Mouse (Mus musculus) gastrocnemius, adult 2 months (tissue): Measurements from ENCODE around the gene Gpr1. TPM values are rescaled to one million over a fixed set of nuclear protein-coding genes. Genes with fewer than 3 reads are reported as not detected.
A peak's percentile ranks its signal among the peaks of the same experiment; 100 is the strongest.

Experiments used
- DNase-seq: peaks from one replicate; pipeline ENCODE4 v3.0.0; 2022
- H3K27ac ChIP-seq: fragments of 200-600 bp; 2 replicates; pipeline ENCODE4 v1.8.1; 2022; ENCODE audit warnings: mild to moderate bottlenecking
- H3K4me3 ChIP-seq: fragments of 200-600 bp; 2 replicates; pipeline ENCODE4 v1.8.1; 2022; ENCODE audit warnings: mild to moderate bottlenecking, moderate library complexity
- CTCF ChIP-seq: fragments of 200-600 bp; IDR thresholded peaks from 2 replicates; pipeline ENCODE4 v1.8.1; 2022; ENCODE audit warnings: antibody characterized with exemption, mild to moderate bottlenecking, moderate library complexity
- intact Hi-C: fragments of 180-260 bp; cut with DNase I; formaldehyde crosslinking; loops from one replicate; pipeline ENCODE4 v1.15.1; 2025
- long read RNA-seq, 2 experiments: library from polyadenylated mRNA; stranded (forward); transcript quantifications; one replicate each; pipeline ENCODE4 v2.0.0; 2021
- total RNA-seq, 2 experiments: library from RNA; stranded (reverse); gene quantifications; 2 replicates each; pipeline ENCODE4 v1.2.3; 2021

The Gpr1 gene
- under 1 TPM; 0.56 to 0.64 TPM for total RNA-seq
- long read RNA-seq, experiment 1 = 0 reads
- long read RNA-seq, experiment 2 = 0 reads

DNA sequence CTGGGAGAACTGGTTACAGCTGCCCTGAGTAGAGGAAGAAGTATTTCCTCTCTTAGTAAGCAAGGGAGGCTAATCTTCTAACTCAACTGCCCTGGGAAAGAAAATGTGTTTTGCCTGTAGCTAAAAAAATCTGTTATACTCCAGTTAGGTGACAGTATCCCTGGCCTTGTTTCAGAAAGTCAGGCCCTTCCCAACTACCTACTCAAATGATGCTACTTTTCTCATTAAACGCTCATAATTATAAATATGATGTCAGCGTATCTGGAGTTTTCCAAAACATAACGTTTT, at the start of gene Gpr1:
Gene Gpr1, minus strand, starts transcription at position 273 of the 288 bp plus-strand sequence.
- intact Hi-C loops = no loop called here
- Histone ChIP-seq H3K27ac (peak within 1 kb of the TSS; percentile 74), H3K4me3 (peak within 1 kb of the TSS; percentile 45)
- TF ChIP-seq CTCF = no peak
- no peak for DNase-seq

- Histone ChIP-seq H3K4me3 (no peak overlapping the region), H3K27ac (no peak overlapping the region)
- no peak for TF ChIP-seq CTCF
- no peak for DNase-seq
- intact Hi-C loops = no loop called here
Observed at GRCm38 (mm10) chr1:63263671-63264070, 49.3 kb upstream of the Gpr1 start.

DNA sequence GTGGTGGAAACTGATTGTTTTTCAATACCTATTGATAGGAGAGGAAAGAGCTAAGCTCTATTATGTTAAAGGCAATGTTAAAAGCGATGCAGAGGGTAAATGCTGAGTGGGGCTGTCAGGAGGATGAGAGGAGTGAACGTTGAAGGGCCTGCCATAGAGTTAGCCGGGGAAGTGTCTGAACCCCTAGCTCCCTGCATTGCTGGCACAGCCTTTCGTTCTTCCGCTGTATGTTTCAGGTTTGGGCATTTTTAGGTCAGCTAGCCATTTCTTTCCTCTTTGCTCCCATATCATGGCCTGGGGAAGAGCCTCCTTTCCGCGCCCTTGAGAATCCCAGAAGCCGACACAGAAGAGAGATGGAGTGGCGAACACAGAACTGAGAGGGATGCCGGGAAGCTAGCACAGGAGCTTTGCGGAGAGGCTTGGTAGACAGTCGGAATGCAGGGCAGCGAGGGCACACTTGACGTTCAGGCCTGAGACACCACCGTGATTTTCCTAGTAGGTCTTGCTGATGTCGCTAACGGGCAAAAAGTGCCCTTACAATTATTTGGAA, 46.8 kb upstream of the Gpr1 start:
- no peak overlapping the region for H3K27ac ChIP-seq
- intact Hi-C loops = no loop called here
- no peak for TF ChIP-seq CTCF
- H3K4me3 ChIP-seq = no peak overlapping the region
- DNase-seq = no peak

GRCm38 (mm10) chr1:63260742-63261033, 46.3 kb upstream of the Gpr1 start:
- no peak for TF ChIP-seq CTCF
- intact Hi-C loops = no loop called here
- Histone ChIP-seq H3K4me3 (no peak overlapping the region), H3K27ac (no peak overlapping the region)
- no peak for DNase-seq

DNA sequence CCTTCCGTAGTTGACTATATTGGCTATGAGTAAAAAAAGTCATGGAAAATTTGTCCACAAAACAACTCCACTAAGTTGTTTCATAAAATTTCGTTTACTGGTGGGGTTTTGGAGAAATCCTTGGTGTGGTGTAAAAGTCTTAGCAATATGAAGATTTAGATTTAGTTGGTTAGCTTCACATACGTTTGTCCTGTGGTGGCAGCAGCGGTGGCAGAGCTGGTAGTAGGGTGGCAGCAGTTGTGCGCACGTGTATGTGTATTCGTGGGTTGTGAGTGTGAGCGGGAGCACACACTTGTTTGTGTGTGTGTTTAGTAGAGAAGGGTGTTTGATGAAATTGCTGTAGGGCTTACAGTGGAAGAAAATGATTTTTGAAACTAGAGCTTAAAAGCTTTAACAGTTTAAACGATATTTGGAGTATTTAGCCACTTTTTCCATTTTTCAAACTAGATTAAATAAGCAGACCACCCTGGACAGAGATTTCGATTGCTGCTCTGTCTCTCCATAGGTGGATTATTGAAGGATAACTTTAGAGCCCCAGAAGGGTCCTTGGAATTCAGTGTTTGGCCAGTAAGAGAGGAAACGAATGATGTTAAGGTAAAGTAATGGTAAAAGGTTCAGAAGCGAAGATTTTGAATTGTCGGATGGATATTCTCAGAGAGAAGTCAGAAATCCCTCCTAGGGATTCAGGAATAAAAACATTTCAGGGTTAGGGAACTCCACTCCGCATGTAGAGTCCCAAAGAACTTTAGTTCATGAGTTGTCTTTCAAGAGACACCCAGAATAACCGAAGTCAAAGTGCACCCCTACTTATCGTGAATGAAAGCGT, 45.8 kb upstream of the Gpr1 start:
- no peak for TF ChIP-seq CTCF
- no peak for DNase-seq
- no peak overlapping the region for H3K4me3 ChIP-seq
- no peak overlapping the region for H3K27ac ChIP-seq
- intact Hi-C loops = no loop called here

DNA sequence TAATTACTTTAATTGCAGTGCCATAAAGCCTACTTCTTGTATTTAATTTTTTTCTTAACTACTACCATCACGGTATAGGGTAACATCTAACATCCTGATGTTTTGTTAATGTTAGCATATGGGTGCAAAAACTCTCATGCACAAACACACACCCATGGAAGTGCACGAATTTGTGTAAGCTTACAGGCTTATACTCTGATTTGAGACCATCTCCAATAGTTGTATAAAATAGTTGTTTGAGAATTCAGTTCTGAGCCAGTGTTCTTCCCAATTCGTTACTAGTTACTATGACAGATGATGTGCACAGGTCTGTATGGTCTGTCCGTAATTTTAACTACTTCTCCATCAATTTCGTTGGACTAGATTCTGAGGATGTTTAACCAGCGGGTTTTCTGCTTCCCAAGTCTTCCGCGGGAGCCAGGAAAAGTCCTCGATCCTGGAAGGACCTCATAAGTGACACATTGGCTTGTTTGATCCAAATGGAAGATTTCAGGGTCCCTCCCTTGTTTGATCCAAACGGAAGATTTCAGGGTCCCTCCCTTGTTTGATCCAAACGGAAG, 45.0 kb upstream of the Gpr1 start:
- TF ChIP-seq CTCF = no peak
- no peak for DNase-seq
- Histone ChIP-seq H3K27ac (no peak overlapping the region), H3K4me3 (no peak overlapping the region)
- intact Hi-C loops = no loop called here

DNA sequence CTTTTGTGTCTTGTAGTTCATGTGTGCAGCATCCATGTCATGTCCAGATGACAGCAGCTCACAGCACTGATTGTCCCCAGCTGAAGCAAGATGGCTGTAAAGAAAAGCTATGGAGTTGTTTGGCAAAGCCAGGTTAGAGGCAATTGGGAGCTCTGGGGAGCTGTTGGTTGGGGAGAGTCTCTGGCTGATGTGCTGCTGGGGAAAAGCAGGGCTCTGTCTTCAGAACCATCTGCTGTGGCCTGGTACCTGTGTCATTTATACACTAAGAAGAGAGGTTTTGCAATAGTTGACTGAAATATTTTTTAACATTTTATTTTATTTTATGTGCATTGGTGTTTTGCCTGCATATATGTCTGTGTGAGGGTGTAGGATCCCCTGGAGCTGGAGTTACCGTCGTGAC, 44.2 kb upstream of the Gpr1 start:
- no peak overlapping the region for H3K27ac ChIP-seq
- intact Hi-C loops = no loop called here
- no peak for DNase-seq
- no peak overlapping the region for H3K4me3 ChIP-seq
- TF ChIP-seq CTCF = no peak

DNA sequence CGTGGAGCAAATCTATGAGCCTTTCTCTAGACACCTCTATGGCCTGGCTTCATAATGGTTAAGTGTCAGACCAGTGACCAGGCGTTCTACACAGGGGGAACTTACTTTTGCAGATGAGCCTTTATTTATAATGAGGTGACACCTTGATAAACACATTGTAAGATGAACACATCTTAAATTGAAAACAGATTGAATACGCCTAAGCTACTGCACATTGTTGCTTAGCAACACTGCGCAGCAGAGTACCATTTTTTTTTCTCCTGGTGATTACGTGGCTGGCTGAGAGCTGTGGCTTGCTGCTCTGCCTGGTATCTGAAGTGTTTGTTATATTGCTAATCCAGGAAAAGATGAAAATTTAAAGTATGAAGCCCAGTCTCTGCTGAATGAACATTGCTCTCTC, 41.7 kb upstream of the Gpr1 start:
- no peak for TF ChIP-seq CTCF
- Histone ChIP-seq H3K27ac (no peak overlapping the region), H3K4me3 (no peak overlapping the region)
- intact Hi-C loops = no loop called here
- DNase-seq = no peak

DNA sequence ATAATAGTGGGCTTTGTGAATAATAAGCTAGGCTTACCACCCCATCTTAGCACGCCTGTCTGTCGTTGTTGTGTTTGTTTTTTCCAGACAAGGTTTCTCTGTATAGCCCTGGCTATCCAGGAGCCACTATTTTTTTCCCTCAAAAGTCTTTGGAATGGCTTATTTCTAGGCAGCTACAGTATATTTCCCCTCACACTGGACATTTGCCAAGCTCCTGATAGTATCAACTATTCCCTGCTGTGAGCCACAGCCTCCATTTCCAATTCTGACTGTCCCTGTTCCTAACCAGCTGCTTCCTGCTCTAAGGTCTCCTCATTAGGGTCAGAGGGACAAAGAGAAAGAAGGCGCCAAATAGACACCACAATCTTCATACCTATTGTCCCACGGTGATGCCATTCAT, 40.8 kb upstream of the Gpr1 start:
- Histone ChIP-seq H3K27ac (no peak overlapping the region), H3K4me3 (no peak overlapping the region)
- no peak for TF ChIP-seq CTCF
- intact Hi-C loops = no loop called here
- no peak for DNase-seq

- TF ChIP-seq CTCF = no peak
- Histone ChIP-seq H3K27ac (no peak overlapping the region), H3K4me3 (no peak overlapping the region)
- no peak for DNase-seq
- intact Hi-C loops = loop anchor here (2.0 kb wide), 1 partner anchor 70 kb away; no protein-coding TSS in a partner anchor
Observed at GRCm38 (mm10) chr1:63253291-63253690, 38.9 kb upstream of the Gpr1 start.

DNA sequence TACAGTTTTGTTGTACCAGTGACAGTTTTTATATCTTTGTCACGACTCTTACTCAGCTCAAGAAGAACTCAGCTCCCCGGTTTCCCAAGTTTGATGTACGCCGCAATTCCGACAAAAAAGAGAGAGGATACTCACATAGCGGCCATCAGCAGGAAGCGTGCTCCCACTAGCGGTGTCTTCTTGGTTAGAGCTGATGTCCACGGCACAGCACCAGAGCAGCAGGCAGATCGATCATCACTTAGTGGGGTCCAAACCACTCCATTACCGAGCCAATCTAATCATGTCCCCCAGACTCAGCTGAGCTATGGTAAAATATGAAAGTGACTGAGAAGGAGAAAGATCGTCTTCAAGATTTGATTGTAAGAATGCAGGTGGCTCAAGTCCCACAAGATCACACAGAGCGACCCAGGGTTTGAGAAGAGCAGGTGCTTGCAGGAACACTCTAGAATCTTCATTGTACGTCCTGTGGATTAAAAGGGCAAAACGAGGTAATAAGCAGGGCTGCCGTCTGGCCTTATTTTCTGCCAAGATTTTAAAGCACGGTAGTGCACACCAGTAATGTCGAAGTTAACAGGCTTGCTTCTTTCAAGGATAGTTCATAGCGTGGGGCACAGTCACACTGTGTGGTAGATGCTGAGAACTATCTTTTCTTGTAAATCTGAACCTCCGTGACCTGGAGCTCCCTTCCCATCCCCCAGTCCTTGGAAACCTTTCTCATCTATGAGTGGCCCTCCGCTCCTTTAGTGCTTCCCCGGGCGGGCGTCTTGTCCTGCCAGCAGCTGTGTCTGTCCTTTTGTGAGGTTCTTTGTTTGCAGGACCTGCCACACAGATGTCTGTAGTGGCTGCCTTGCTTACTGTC, 38.2 kb upstream of the Gpr1 start:
- H3K27ac ChIP-seq = no peak overlapping the region
- no peak for DNase-seq
- peak; percentile 53 for TF ChIP-seq CTCF
- intact Hi-C loops = loop anchor here (2.0 kb wide), 1 partner anchor 70 kb away; no protein-coding TSS in a partner anchor
- H3K4me3 ChIP-seq = no peak overlapping the region

DNA sequence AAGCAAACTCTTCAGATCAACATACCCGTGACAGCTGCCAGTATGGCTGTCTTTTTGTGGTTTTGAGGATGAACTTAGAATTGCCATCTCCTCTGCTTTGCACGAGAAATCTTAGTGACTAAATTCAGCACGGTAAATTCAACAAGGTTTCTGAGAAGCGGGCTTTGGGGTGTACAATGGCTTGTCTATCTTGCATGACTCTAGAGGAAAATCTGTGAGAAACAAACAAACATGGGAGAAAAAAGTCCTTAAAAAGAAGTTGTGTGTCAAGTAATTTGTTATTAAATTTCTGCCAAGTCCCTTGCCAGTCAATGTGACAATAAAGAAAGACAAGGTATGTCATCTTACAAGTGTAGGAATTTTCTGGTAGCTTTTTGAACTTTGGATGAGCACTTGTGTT, 34.9 kb upstream of the Gpr1 start:
- no peak overlapping the region for H3K27ac ChIP-seq
- DNase-seq = no peak
- H3K4me3 ChIP-seq = no peak overlapping the region
- no peak for TF ChIP-seq CTCF
- intact Hi-C loops = no loop called here

DNA sequence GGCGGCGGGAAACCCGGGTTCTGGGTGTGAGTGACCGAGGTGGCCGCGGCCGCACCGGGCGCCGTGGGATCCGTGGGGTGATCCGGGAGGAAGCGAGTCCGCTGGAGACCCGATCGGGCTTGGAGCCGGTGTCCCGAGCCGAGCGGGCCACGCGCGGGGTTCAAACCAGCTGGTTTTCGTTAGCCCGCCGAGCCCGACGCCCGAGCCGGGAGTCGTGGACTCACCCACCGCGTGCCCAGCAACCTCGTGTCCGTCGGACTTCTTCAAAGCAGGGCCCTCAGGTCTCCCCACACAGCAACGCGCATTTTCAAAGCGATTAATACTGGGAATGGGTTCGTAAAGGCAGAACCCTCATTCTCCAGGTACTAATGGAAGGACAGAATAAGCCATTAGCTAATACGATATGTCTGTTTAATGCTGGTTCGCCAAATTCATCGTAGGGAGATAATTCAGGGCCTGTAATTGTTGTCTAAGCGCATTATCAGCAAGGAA, 34.1 kb upstream of the Gpr1 start:
- peak; percentile 22 for DNase-seq
- Histone ChIP-seq H3K4me3 (peak overlapping the region; percentile 49), H3K27ac (no peak overlapping the region)
- intact Hi-C loops = no loop called here
- TF ChIP-seq CTCF = no peak
